Mouse (Mus musculus) heart, adult 8-10 months (tissue): ENCODE data around the gene Zmym5. TPM values are rescaled to one million over a fixed set of nuclear protein-coding genes. Genes with fewer than 3 reads are reported as not detected.
"Not testable (repeated sequence)": the region's sequence is repeated elsewhere in the genome, so short reads cannot be mapped to it uniquely, and the experiment has no call there.

Source experiments
- DNase-seq: peaks from one replicate; pipeline ENCODE4 v3.0.0; 2022; ENCODE audit warnings: low spot score
- total RNA-seq, 4 experiments: library from RNA; stranded (reverse); gene quantifications; 2 replicates each; pipeline ENCODE4 v1.2.4; 2022

Zmym5 gene
- total RNA-seq, 4 experiments from 2014 or later = 17.9 to 21.2 (median 20.6) TPM

GRCm38 (mm10) chr14:56777360-56778136 lies 34.0 kb downstream of the Zmym5 start:
- DNase-seq = peak; percentile 63

GRCm38 (mm10) chr14:56776571-56777238 lies 34.8 kb downstream of the Zmym5 start:
- no peak for DNase-seq

DNA sequence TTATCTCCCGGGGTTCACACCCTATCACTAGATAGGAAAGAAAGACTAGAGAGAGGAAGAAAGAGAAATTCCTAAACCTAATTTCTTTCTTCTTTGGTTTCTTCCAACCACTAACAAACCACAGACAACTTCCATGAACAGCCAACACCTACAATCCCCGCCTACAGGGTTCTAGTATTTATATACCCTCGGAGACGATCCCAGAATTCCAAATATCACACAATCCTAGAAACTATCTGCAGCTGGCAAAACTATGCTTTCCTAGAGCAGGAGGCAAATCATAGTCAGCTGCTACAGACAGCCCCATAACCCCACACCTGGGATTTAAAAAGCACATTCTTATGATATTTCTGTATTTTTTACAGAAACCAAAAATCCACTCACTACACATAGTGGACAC lies 36.1 kb downstream of the Zmym5 start:
- no peak for DNase-seq

DNA sequence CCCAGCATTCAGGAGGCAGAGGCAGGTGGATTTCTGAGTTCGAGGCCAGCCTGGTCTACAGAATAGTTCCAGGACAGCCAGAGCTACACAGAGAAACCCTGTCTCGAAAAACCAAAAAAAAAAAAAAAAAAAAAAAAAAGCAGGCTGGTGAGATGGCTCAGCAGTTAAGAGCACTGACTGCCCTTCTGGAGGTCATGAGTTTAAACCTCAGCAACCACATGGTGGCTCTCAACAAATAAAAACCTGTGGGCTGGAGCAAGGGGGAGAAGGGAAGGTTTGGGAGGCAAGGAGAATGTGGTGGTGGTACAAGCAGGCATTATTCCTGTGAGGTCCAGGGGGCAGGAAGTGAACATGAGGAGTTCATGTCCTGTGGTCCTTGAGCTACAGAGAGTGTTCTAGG lies 45.1 kb downstream of the Zmym5 start:
- DNase-seq = not testable (repeated sequence)

GRCm38 (mm10) chr14:56765117-56765516 lies 46.4 kb downstream of the Zmym5 start:
- not testable (repeated sequence) for DNase-seq

GRCm38 (mm10) chr14:56751282-56751681 lies 60.2 kb downstream of the Zmym5 start:
- DNase-seq = no peak

Other genes starting within 250 kb of the Zmym5 start
- 1 to 10 TPM; 1.8 to 3.1 (median 2.2) TPM for gene Cenpj, start 236.3 kb downstream of the Zmym5 start, total RNA-seq
- 10 to 100 TPM; 34.2 to 37.0 (median 36.1) TPM for gene Parp4, start 236.1 kb downstream of the Zmym5 start, total RNA-seq
- 10 to 100 TPM; 24.3 to 29.5 (median 27.0) TPM for gene Mphosph8, start 143.5 kb downstream of the Zmym5 start, total RNA-seq
- gene Pspc1, start 33.4 kb downstream of the Zmym5 start, total RNA-seq = 10 to 100 TPM; 12.1 to 22.6 (median 17.0) TPM
- gene Zmym2, start 74.9 kb upstream of the Zmym5 start, total RNA-seq = 10 to 100 TPM; 29.4 to 35.2 (median 30.8) TPM
- 10 to 100 TPM; 14.4 to 18.5 (median 15.6) TPM for gene Gja3, start 246.4 kb upstream of the Zmym5 start, total RNA-seq